Mouse (Mus musculus) monocyte, adult 2 months (primary cell): ENCODE measurements around the gene Tpsb2.
A peak's percentile ranks its signal among the peaks of the same experiment; 100 is the strongest.

ENCODE experiments used
- DNase-seq, 2 experiments: peaks; one replicate each; pipeline ENCODE4 v3.0.0; 2022; ENCODE audit warnings: low spot score in 2 of 2, low read depth in 1 of 2

The Tpsb2 gene

GRCm38 (mm10) chr17:25366005-25366404 is at the start of gene Tpsb2:
Tpsb2 (plus strand) TSS chr17:25366305.
- DNase-seq = no peak

DNA sequence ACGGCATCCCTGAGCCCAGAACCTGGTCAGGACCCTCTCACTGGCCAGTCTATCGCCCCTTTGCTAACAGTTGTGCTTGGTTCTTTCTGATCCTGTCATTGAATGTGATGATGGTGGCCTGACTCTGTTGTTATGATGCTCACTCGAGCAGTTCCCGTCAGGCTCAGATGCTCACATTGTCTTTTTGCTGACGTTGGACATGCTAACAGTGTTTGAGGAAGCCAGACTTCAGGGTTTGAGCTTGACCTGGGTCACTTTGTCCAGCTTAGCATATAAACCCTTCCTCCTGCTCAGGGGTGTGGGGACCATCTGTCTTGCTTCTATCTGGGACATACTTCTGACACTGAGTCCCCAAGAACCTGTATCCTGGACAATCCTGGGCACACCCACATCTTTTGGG is 47.8 kb upstream of the Tpsb2 start, which contains the start of gene Prss29:
Gene Prss29 (plus strand): TSS at position 301 of the 400 bp plus-strand sequence.
- no peak for DNase-seq

GRCm38 (mm10) chr17:25320819-25321218 is 45.3 kb upstream of the Tpsb2 start:
- DNase-seq = no peak

GRCm38 (mm10) chr17:25322930-25323329 is 43.2 kb upstream of the Tpsb2 start:
- no peak for DNase-seq

DNA sequence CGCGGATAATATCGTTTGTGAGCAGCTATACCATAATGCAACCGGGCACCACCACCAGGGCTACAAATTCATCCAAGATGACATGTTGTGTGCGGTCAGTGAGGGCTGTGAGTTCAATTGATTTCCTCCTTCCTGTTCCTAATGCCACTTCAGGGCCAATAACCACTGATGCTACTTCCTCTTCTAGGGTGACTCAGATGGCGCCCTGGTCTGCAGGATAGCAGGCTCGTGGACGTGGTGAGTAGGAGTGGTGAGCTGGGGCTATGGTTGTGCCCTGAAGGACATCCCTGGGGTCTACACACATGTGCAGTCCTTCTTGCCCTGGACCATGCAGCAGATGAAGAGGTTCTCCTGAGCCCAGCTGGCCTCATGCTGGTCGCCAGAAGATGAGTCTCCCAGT is 33.8 kb upstream of the Tpsb2 start:
- DNase-seq = peak in 1 of 2 experiments; percentile 17

DNA sequence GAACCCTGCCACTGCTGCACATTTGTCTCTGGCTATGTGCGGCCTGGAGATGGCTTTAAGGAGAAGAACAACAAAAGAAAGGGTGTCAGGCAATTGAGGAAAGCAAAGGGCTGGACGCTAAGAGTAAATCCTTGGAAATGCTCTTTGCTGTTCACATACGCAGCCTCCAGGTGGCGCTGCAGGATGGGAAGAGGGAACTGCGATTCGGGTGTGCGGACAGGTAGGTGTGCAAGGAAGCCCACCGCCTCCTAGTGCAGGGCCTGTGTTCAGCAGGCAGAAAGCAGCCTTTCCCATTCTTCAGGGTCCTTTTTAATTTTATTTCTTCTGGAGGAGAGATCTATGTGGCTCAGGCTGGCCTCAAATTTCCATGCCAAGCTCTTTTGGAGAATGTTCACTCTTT is 32.2 kb upstream of the Tpsb2 start:
- DNase-seq = no peak

DNA sequence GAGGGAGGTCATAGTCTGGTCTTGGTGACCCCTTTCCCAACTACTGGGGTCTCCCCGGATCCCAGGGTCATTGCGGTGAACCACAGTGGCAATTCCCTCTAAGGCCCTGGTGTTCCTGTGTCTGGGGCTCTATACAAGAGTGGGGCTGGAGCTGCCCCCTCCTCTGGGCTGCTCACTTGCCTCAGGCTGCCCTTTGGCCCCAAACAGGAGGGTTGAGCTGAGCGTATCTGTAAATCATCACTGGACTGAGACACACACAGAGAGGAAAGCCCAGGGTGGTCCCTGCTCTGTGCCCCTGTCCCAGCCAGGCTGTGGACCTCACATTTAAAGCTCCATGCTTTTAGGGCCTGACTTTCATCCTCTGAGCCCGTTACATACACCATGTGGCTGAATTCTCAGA is 27.9 kb upstream of the Tpsb2 start:
- no peak for DNase-seq

GRCm38 (mm10) chr17:25340003-25340402 is 26.1 kb upstream of the Tpsb2 start:
- no peak for DNase-seq

GRCm38 (mm10) chr17:25341490-25341889 is 24.6 kb upstream of the Tpsb2 start:
- no peak for DNase-seq

GRCm38 (mm10) chr17:25345462-25345861 is 20.6 kb upstream of the Tpsb2 start, which contains the start of gene Tpsab1:
Tpsab1 (minus strand) TSS chr17:25345562.
- no peak for DNase-seq

DNA sequence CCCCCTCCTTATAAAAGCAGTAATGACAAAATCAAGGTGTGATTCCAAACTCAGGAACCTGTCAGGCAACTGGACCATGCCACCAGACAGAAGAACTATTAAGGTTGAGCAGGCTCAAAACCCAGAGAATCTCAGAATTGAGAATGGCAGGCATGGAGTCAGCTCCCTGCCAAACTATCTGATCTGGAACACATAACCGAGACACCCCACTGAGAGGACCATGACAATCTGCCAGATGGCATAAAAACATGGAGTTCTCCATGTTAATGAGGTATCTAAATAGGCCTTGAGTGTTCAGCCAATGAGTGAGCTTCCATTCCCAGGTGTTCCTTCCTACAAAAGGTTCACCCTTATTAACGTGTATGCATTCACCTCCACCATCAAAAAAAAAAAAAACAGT is 4.8 kb upstream of the Tpsb2 start:
- no peak for DNase-seq

GRCm38 (mm10) chr17:25363726-25364125 is 2.4 kb upstream of the Tpsb2 start:
- no peak for DNase-seq

- DNase-seq = no peak
These were observed 2.9 kb downstream of the Tpsb2 start, which contains the start of gene Tpsg1 for GRCm38 (mm10) chr17:25368973-25369372. Tpsg1 (plus strand) TSS chr17:25369273.

DNA sequence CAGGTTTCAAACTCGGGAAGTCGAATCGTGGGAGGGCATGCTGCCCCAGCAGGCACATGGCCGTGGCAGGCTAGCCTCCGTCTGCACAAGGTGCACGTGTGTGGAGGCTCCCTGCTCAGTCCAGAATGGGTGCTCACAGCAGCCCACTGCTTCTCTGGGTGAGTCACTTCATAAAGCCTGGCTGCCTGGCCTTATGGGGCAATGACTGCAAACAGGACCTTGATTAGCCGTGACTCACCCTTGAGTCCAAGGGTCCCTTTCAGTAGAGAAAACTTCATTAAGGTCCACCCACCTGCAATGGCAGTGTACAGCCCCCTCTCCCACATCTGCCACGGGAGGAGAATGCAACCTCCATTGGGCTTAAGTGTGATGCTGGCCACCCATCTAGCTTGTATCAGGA is 6.4 kb downstream of the Tpsb2 start:
- no peak for DNase-seq

DNA sequence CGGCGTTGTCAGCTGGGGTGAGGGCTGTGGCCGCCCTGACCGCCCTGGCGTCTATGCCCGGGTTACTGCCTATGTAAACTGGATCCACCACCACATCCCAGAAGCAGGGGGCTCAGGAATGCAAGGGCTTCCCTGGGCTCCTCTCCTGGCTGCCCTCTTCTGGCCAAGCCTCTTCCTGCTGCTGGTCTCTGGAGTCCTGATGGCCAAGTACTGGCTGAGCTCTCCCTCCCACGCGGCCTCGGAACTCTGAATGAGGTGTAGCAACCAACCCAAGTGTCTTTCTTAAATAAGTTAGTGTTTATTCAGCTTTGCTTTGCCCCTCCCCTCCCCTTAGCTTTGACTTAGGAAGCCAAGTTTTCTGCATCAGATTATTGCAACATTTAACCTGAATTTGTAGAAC is 7.9 kb downstream of the Tpsb2 start:
- DNase-seq = no peak

GRCm38 (mm10) chr17:25394526-25394925 is 28.4 kb downstream of the Tpsb2 start:
- DNase-seq = no peak

DNA sequence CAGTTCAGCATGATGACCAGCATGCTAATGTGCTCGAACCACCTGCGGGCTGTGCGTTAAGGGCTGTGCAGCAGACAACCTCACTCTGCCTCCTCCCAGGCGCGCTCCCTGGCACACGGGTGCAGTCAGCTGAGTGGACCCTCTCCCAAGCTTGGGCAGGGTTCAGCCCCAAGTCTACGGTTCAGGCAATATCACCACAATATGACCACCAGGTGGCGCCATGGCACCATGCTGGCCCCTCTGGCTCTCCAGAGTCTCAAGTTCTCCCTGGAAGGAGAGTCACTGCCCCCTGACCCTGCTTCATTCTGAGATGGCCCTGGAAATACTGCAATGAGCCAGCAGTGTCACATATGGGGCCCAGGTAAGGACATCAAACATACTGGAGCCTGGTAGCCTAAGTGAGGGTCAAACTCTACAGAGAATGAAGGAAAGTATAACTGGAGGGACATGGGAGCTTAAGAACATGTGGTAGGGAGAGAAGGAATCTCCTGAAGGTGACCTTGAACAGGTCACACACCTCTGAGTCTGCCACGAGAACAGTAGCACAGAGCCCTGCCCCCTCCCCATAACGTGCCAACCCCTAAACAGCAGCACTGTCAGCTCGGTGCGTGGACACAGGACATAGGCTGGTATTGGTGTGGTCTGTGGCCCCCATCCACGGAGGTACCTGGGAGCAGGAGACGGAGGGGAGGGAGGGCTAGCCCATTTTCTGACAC is 31.9 kb downstream of the Tpsb2 start:
- DNase-seq = peak in 1 of 2 experiments; percentile 14

DNA sequence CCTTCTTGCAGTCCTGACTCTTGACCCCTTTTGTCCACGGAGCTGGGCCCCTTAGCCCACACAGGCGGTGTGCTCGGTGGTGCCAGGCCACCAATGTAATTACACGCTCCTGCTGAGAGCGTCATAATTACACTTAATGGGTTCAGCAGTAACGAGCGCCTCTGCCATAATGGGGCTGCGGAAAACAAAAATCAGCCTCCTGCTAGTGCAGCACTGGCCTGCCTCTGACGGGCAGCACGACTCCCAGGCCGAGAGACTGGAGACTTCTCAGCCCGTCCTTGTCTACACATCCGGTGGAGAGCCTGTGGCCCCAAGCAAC is 32.4 kb downstream of the Tpsb2 start:
- no peak for DNase-seq

DNA sequence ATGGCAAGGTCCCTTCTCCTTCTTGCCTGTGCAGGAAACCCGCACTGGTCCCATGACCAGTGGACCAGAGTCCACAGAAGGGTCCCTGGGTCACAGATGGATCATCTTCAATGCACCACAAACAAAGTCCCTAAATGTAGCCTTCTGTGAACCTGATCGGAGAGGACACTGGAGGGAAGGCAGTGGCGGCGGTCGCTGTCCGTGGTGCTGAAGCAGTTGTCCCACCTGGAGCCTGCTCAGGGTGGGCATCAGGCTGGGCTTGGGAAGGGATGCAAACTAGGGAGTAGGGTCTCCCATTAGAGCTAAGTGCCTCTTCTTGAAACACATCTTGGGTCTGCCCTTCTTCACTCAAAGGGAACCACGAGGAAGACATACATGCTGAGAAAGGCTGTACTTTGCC is 34.3 kb downstream of the Tpsb2 start:
- DNase-seq = no peak

- DNase-seq = no peak
These were observed 35.4 kb downstream of the Tpsb2 start for GRCm38 (mm10) chr17:25401491-25401890.

DNA sequence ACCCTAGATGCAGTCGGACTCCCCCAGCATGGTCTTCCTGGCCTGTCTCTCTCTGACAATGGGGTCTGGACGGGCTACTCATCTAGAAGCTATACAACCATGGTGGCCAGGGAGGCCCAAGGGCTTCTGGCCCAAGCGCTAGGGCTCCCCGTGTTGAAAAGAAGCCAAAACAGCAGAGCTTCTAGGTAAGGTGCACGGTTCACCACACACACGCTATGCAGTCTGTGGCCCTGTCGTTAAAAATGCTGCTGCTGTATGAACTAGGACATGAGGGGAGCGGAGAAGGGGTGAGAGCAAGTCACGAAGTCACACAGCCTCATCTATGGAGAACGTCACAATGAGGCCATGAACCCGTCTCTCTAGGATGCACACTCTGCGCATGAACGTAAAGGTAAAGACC is 36.1 kb downstream of the Tpsb2 start:
- no peak for DNase-seq

- DNase-seq = no peak
These were observed 38.1 kb downstream of the Tpsb2 start for GRCm38 (mm10) chr17:25404190-25404589.

DNA sequence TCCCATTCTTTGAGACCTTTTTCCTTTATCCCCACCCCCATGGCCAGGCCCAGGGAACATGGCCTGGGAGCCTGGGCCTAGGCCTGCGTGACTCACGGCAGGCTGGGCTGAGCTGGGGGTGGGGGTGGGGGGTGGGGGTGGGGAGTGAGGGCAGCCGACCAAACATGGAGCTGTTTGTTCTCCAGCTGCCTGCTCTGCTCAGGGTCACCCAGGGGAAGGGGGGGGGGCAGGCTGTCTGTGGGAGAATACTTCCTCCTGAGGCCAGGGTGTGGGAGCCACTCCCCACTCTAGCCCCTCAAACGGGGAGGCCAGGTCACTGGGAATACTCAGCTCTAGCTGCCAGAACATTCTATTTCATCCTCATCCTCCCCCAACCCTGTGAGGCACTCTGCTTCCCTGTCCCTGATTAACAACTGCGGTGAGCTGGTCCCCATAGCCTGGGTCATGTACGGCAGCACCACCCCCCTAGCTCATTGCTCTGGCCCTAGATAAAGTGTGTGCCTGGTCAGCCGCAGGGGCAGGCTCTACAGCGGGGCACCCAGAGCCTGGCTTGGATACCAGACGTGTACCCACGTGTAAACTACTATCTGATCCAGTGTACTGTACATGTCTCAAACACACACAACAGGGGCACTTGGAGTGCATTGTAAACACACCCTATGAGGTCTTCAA is 39.3 kb downstream of the Tpsb2 start:
- DNase-seq = no peak
